Mouse (Mus musculus) layer of hippocampus, adult 2 months (tissue): ENCODE results near the gene Lrsam1. TPM values are rescaled to one million over a fixed set of nuclear protein-coding genes. Genes with fewer than 3 reads are reported as not detected.
A peak's percentile ranks its signal among the peaks of the same experiment; 100 is the strongest.
"Not testable (repeated sequence)": the region's sequence is repeated elsewhere in the genome, so short reads cannot be mapped to it uniquely, and the experiment has no call there.

Experiments
- DNase-seq, 2 experiments: peaks; one replicate each; pipeline ENCODE4 v3.0.0; 2022; ENCODE audit warnings: low spot score in 2 of 2
- H3K27ac ChIP-seq: fragments of 200-600 bp; 2 replicates; pipeline ENCODE4 v1.8.1; 2022
- H3K4me3 ChIP-seq: fragments of 200-600 bp; 2 replicates; pipeline ENCODE4 v1.8.1; 2022; ENCODE audit warnings: mild to moderate bottlenecking
- CTCF ChIP-seq: fragments of 200-600 bp; conservative IDR thresholded peaks from 2 replicates; pipeline ENCODE4 v1.8.1; 2022; ENCODE audit warnings: antibody characterized with exemption, mild to moderate bottlenecking, moderate library complexity
- long read RNA-seq, 2 experiments: library from polyadenylated mRNA; stranded (forward); transcript quantifications; one replicate each; pipeline ENCODE4 v2.0.0; 2021; ENCODE audit warnings: borderline mapping rate in 2 of 2
- total RNA-seq, 2 experiments: library from RNA; stranded (reverse); gene quantifications; 2 replicates each; pipeline ENCODE4 v1.2.3; 2021

Gene Lrsam1
- 10 to 100 TPM; 36.8 to 37.9 TPM for total RNA-seq
- long read RNA-seq, experiment 1, full-length matches to known transcripts: 6 of 27 reads
- long read RNA-seq, experiment 1, partial matches to known transcripts: 5 of 27 reads
- long read RNA-seq, experiment 1, other reads (novel, unspliced or antisense): 16 of 27 reads
- long read RNA-seq, experiment 2, full-length matches to known transcripts: 9 of 34 reads
- long read RNA-seq, experiment 2, partial matches to known transcripts: 4 of 34 reads
- long read RNA-seq, experiment 2, other reads (novel, unspliced or antisense): 21 of 34 reads

- DNase-seq: peak; percentile 94 to 95
- no peak for TF ChIP-seq CTCF
- peak within 1 kb of the TSS; percentile 90 for H3K27ac ChIP-seq
- H3K4me3 ChIP-seq: peak within 1 kb of the TSS; percentile 85
These were observed at the start of gene Lrsam1, which contains the start of gene Rpl12 for GRCm38 (mm10) chr2:32961192-32961995. Gene Lrsam1, minus strand, starts transcription at chr2:32961614. Gene Rpl12, plus strand, starts transcription at chr2:32961559.

- DNase-seq, H3K27ac ChIP-seq, H3K4me3 ChIP-seq: not testable (repeated sequence)
- peak; percentile 72 for TF ChIP-seq CTCF
These were observed 47.6 kb upstream of the Lrsam1 start for GRCm38 (mm10) chr2:33009055-33009454.

GRCm38 (mm10) chr2:33005041-33005440 is 43.6 kb upstream of the Lrsam1 start:
- peak; percentile 37 to 40 for DNase-seq
- Histone ChIP-seq H3K27ac (no peak overlapping the region), H3K4me3 (no peak overlapping the region)
- TF ChIP-seq CTCF: no peak

GRCm38 (mm10) chr2:33002144-33002543 is 40.7 kb upstream of the Lrsam1 start:
- H3K27ac ChIP-seq: no peak overlapping the region
- DNase-seq: no peak
- H3K4me3 ChIP-seq: no peak overlapping the region
- no peak for TF ChIP-seq CTCF

GRCm38 (mm10) chr2:32999752-33000151 is 38.3 kb upstream of the Lrsam1 start:
- TF ChIP-seq CTCF: no peak
- H3K27ac ChIP-seq: no peak overlapping the region
- no peak for DNase-seq
- H3K4me3 ChIP-seq: no peak overlapping the region

- no peak for TF ChIP-seq CTCF
- Histone ChIP-seq H3K4me3 (no peak overlapping the region), H3K27ac (no peak overlapping the region)
- DNase-seq: no peak
These were observed 36.4 kb upstream of the Lrsam1 start for GRCm38 (mm10) chr2:32997792-32998191.

- no peak overlapping the region for H3K4me3 ChIP-seq
- DNase-seq: no peak
- no peak overlapping the region for H3K27ac ChIP-seq
- no peak for TF ChIP-seq CTCF
These were observed 35.7 kb upstream of the Lrsam1 start for GRCm38 (mm10) chr2:32997081-32997480.

- Histone ChIP-seq H3K4me3 (no peak overlapping the region), H3K27ac (peak overlapping the region; percentile 28; the same call in 1 of the 2 replicates)
- TF ChIP-seq CTCF: no peak
- no peak for DNase-seq
These were observed 30.7 kb upstream of the Lrsam1 start for GRCm38 (mm10) chr2:32992130-32992529.

- Histone ChIP-seq H3K27ac (no peak overlapping the region), H3K4me3 (no peak overlapping the region)
- DNase-seq: no peak
- TF ChIP-seq CTCF: peak; percentile 82
These were observed 28.9 kb upstream of the Lrsam1 start for GRCm38 (mm10) chr2:32990167-32990832.

GRCm38 (mm10) chr2:32989376-32989775 is 28.0 kb upstream of the Lrsam1 start:
- no peak for DNase-seq
- H3K4me3 ChIP-seq: no peak overlapping the region

GRCm38 (mm10) chr2:32985844-32986243 is 24.4 kb upstream of the Lrsam1 start:
- no peak overlapping the region for H3K27ac ChIP-seq
- TF ChIP-seq CTCF: no peak
- no peak for DNase-seq
- no peak overlapping the region for H3K4me3 ChIP-seq

More at GRCm38 (mm10) chr2:32989376-32989775, 28.0 kb upstream of the Lrsam1 start:
- TF ChIP-seq CTCF: no peak
- H3K27ac ChIP-seq: no peak overlapping the region

GRCm38 (mm10) chr2:32983617-32984016 is 22.2 kb upstream of the Lrsam1 start:
- no peak for DNase-seq
- Histone ChIP-seq H3K27ac (no peak overlapping the region), H3K4me3 (no peak overlapping the region)
- no peak for TF ChIP-seq CTCF

GRCm38 (mm10) chr2:32982700-32983099 is 21.3 kb upstream of the Lrsam1 start:
- DNase-seq: no peak
- TF ChIP-seq CTCF: peak; percentile 44
- 0 out of 2 replicates have a peak overlapping the region, but pooled peaks have one; percentile 29 for H3K27ac ChIP-seq
- peak overlapping the region; percentile 98 for H3K4me3 ChIP-seq
